Mouse (Mus musculus) midbrain, embryonic 10.5 days (tissue): ENCODE measurements around the gene Tssk4. TPM values are rescaled to one million over a fixed set of nuclear protein-coding genes. Genes with fewer than 3 reads are reported as not detected.

ENCODE experiments used
- polyA plus RNA-seq: library from polyadenylated mRNA; unstranded; fragments of >200 nt; fragmentation: Nextera tagmentation; extraction: Ambion mirVana; gene quantifications from 2 replicates; pipeline ENCODE4 v1.2.1, GENCODE M21; 2016

Tssk4 gene
- polyA plus RNA-seq, 1 experiment from 2014 or later, result 0.79 TPM

Other genes starting within 250 kb of the Tssk4 start
- gene Dhrs4, start 171.4 kb upstream of the Tssk4 start, polyA plus RNA-seq, result 60.9 and 64.5 TPM in 2 replicates
- 5.2 and 6.6 TPM in 2 replicates for gene Carmil3, start 159.5 kb upstream of the Tssk4 start, polyA plus RNA-seq
- 0.36 and 0.48 TPM in 2 replicates for gene Cpne6, start 139.7 kb upstream of the Tssk4 start, polyA plus RNA-seq
- gene Nrl, start 125.2 kb upstream of the Tssk4 start, polyA plus RNA-seq, result not detected in 2 replicates
- 16.5 and 18.5 TPM in 2 replicates for gene Pck2, start 109.9 kb upstream of the Tssk4 start, polyA plus RNA-seq
- 78.5 and 90.8 TPM in 2 replicates for gene Dcaf11, start 90.2 kb upstream of the Tssk4 start, polyA plus RNA-seq
- 0.30 TPM in 1 of 2 replicates, not detected in the other for gene A730061H03Rik, start 89.8 kb upstream of the Tssk4 start, polyA plus RNA-seq
- gene Fitm1, start 74.6 kb upstream of the Tssk4 start, polyA plus RNA-seq, result 0.14 and 0.25 TPM in 2 replicates
- 88.7 and 97.9 TPM in 2 replicates for gene Psme1, start 72.1 kb upstream of the Tssk4 start, polyA plus RNA-seq
- gene Emc9, start 64.9 kb upstream of the Tssk4 start, polyA plus RNA-seq, result 7.9 and 8.0 TPM in 2 replicates
- gene Psme2, start 59.1 kb upstream of the Tssk4 start, polyA plus RNA-seq, result 171 and 184 TPM in 2 replicates
- gene Rnf31, start 58.5 kb upstream of the Tssk4 start, polyA plus RNA-seq, result 15.4 and 21.0 TPM in 2 replicates
- gene Irf9, start 46.6 kb upstream of the Tssk4 start, polyA plus RNA-seq, result 6.5 and 6.9 TPM in 2 replicates
- gene Rec8, start 32.1 kb upstream of the Tssk4 start, polyA plus RNA-seq, result 4.1 and 5.5 TPM in 2 replicates
- 94.1 and 100 TPM in 2 replicates for gene Ipo4, start 14.2 kb upstream of the Tssk4 start, polyA plus RNA-seq
- gene Gm49378, start 12.3 kb upstream of the Tssk4 start, polyA plus RNA-seq, result 1.1 and 1.2 TPM in 2 replicates
- 74.7 and 77.1 TPM in 2 replicates for gene Tm9sf1, start 6.4 kb upstream of the Tssk4 start, polyA plus RNA-seq
- 65.3 and 72.9 TPM in 2 replicates for gene Mdp1, start 10.3 kb downstream of the Tssk4 start, polyA plus RNA-seq
- gene Gmpr2, start 21.8 kb downstream of the Tssk4 start, polyA plus RNA-seq, result 63.5 and 65.0 TPM in 2 replicates
- 610 and 632 TPM in 2 replicates for gene Nedd8, start 21.9 kb downstream of the Tssk4 start, polyA plus RNA-seq
- 70.5 and 74.5 TPM in 2 replicates for gene Tinf2, start 31.6 kb downstream of the Tssk4 start, polyA plus RNA-seq
- 0.27 and 0.42 TPM in 2 replicates for gene Tgm1, start 63.7 kb downstream of the Tssk4 start, polyA plus RNA-seq
- 30.1 and 34.4 TPM in 2 replicates for gene Rabggta, start 72.1 kb downstream of the Tssk4 start, polyA plus RNA-seq
- 67.6 and 71.2 TPM in 2 replicates for gene Dhrs1, start 95.5 kb downstream of the Tssk4 start, polyA plus RNA-seq
- gene Nop9, start 95.5 kb downstream of the Tssk4 start, polyA plus RNA-seq, result 50.6 and 60.8 TPM in 2 replicates
- gene Cideb, start 108.3 kb downstream of the Tssk4 start, polyA plus RNA-seq, result 0.22 and 0.23 TPM in 2 replicates
- gene Ltb4r2, start 111.2 kb downstream of the Tssk4 start, polyA plus RNA-seq, result 0.06 and 0.22 TPM in 2 replicates
- 0.25 and 0.30 TPM in 2 replicates for gene Ltb4r1, start 115.8 kb downstream of the Tssk4 start, polyA plus RNA-seq
- 5.4 and 6.5 TPM in 2 replicates for gene Adcy4, start 133.9 kb downstream of the Tssk4 start, polyA plus RNA-seq
- 6.9 and 7.1 TPM in 2 replicates for gene Ripk3, start 138.7 kb downstream of the Tssk4 start, polyA plus RNA-seq
- 22.0 and 24.6 TPM in 2 replicates for gene Nfatc4, start 173.0 kb downstream of the Tssk4 start, polyA plus RNA-seq
- gene Nynrin, start 203.8 kb downstream of the Tssk4 start, polyA plus RNA-seq, result 22.3 and 25.1 TPM in 2 replicates
- gene Cbln3, start 234.2 kb downstream of the Tssk4 start, polyA plus RNA-seq, result 0.14 and 0.16 TPM in 2 replicates
- gene Khnyn, start 234.8 kb downstream of the Tssk4 start, polyA plus RNA-seq, result 23.2 and 24.7 TPM in 2 replicates